Mouse (Mus musculus) liver, embryonic 14.5 days (tissue): ENCODE data around the gene Nmi. TPM values are rescaled to one million over a fixed set of nuclear protein-coding genes. Genes with fewer than 3 reads are reported as not detected.
A peak's percentile ranks its signal among the peaks of the same experiment; 100 is the strongest.

ENCODE experiments used
- ATAC-seq: fragments of 200-750 bp; cut with Nextera tagmentation; 2 replicates; pipeline ENCODE4 v1.8.0; 2017; ENCODE audit warnings: moderate number of reproducible peaks, mild to moderate bottlenecking, moderate library complexity; ENCODE audit not compliant: insufficient read depth
- DNase-seq, 3 experiments: peaks; one replicate each; pipeline ENCODE4 v3.0.0-alpha.2; 2012 to 2013; ENCODE audit warnings: low read depth in 3 of 3, low spot score in 3 of 3
- H3K27ac ChIP-seq: fragments of 300-500 bp; sonication (generic); 2 replicates; pipeline ENCODE4 v1.5.1; 2014; ENCODE audit warnings: moderate library complexity, mild to moderate bottlenecking, control low read depth, inconsistent platforms
- H3K27me3 ChIP-seq: fragments of 300-500 bp; sonication (generic); 2 replicates; pipeline ENCODE4 v1.6.1; 2014; ENCODE audit warnings: mild to moderate bottlenecking, low read length, moderate library complexity; ENCODE audit not compliant: control insufficient read depth, insufficient read depth
- H3K36me3 ChIP-seq: fragments of 300-500 bp; sonication (generic); replicated peaks from 2 replicates; pipeline ENCODE4 v1.6.1; 2014; ENCODE audit warnings: low read depth; ENCODE audit not compliant: control insufficient read depth, insufficient read depth
- H3K4me1 ChIP-seq, 2 experiments: fragments of 200-500 bp in 1 of 2; fragments of 300-500 bp in 1 of 2; sonication (generic) in 1 of 2; replicated peaks; 2 replicates each; pipeline ENCODE4 v1.6.1; 2012 to 2014; ENCODE audit warnings: antibody characterized with exemption in 1 of 2, inconsistent platforms in 1 of 2, low read length in 1 of 2; ENCODE audit not compliant: control insufficient read depth in 2 of 2, insufficient read depth in 2 of 2
- H3K4me2 ChIP-seq: fragments of 300-500 bp; sonication (generic); 2 replicates; pipeline ENCODE4 v1.6.1; 2014; ENCODE audit warnings: low read depth, mild to moderate bottlenecking, control low read depth, moderate library complexity
- H3K4me3 ChIP-seq, 2 experiments: fragments of 200-500 bp in 1 of 2; fragments of 300-500 bp in 1 of 2; sonication (generic) in 1 of 2; 2 replicates each; pipeline ENCODE4 v1.5.1; 2012 to 2014; ENCODE audit warnings: low read depth in 2 of 2, low read length in 2 of 2, mild to moderate bottlenecking in 2 of 2, control low read depth in 1 of 2, inconsistent platforms in 1 of 2, moderate library complexity in 1 of 2; ENCODE audit not compliant: insufficient read depth in 1 of 2
- H3K9ac ChIP-seq: fragments of 300-500 bp; sonication (generic); replicated peaks from 2 replicates; pipeline ENCODE4 v1.6.1; 2014; ENCODE audit warnings: mild to moderate bottlenecking, control low read depth, moderate library complexity
- H3K9me3 ChIP-seq: fragments of 300-500 bp; sonication (generic); 2 replicates; pipeline ENCODE4 v1.6.1; 2016; ENCODE audit warnings: low read length, mixed read lengths; ENCODE audit not compliant: control insufficient read depth
- CTCF ChIP-seq: IDR thresholded peaks from 2 replicates; pipeline ENCODE4 v1.5.1; 2016; ENCODE audit warnings: antibody characterized with exemption, low read depth, control low read depth
- EP300 ChIP-seq: IDR thresholded peaks from 2 replicates; pipeline ENCODE4 v1.6.1; 2016; ENCODE audit warnings: antibody characterized with exemption, low read depth
- WGBS: fragments of 180-500 bp; shearing (Covaris S2); extraction: QIAGEN DNeasy Blood & Tissue Kit; methylation state at CpG from one replicate; pipeline ENCODE4 v1.1.7; 2014; ENCODE audit not compliant: insufficient replicate concordance; 5-methylcytosine and 5-hydroxymethylcytosine counted together
- polyA plus RNA-seq, 2 experiments: library from polyadenylated mRNA; depleted of rRNA in 1 of 2; stranded (reverse) in 1 of 2; unstranded in 1 of 2; fragments of >200 nt; fragmentation: Nextera tagmentation in 1 of 2; extraction: Ambion mirVana in 1 of 2; gene quantifications; 2 replicates each; pipeline versions ENCODE4 v1.2.1 to v1.2.3; 2012 to 2014

Gene Nmi
- polyA plus RNA-seq, 2 experiments: 5.1 to 11.0 TPM

DNA sequence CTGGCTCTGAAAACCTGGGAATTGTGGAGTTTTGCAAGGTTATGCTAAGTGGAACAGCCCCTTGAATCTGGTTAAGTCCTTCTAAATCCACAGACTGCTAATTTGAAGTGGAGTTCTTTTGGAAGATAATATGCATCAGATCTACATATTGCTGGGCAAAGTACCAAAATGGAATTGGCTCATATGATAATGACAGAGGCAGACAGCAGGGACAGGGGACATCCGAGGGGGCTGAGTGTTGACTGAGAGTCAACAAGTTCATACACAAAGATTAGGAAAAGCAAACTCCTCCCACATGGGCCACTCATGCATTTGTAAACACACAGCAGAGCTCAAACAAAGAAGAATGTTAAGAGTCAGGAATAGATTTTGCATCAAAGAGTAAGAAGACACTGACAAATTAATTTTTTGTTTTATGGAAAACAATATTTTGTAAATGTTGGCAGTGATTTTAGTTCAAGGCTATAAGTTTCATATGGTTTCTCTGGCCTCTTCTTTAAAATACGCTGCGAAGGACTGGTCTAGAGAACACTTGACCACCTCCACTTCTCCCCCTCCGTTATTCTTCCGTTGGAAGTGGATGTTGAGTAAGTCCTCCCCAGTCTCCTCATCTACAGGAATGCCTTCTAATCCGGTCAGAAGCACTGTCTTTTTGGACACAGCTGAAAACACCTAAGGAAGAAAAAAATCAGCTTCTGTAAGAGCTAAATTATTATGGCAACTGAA, 25.0 kb downstream of the Nmi start:
- no peak for TF ChIP-seq EP300
- TF ChIP-seq CTCF: no peak
- WGBS: 65% methylated on average over 6 of the region's 6 CpGs
- ATAC-seq (no peak), DNase-seq (no peak)
- Histone ChIP-seq H3K27ac (no peak overlapping the region), H3K4me3 (no peak overlapping the region), H3K27me3 (no peaks in the 10 kb centered on the region), H3K36me3 (no peaks in the 10 kb centered on the region), H3K9me3 (no peaks in the 10 kb centered on the region), H3K4me2 (no peak overlapping the region), H3K4me1 (no peaks in the 10 kb centered on the region), H3K9ac (no peak overlapping the region)

- 51% methylated on average over 2 of the region's 2 CpGs for WGBS
- no peaks in the 10 kb centered on the region for H3K27me3 ChIP-seq
- no peak for TF ChIP-seq CTCF
- no peaks in the 10 kb centered on the region for H3K9me3 ChIP-seq
- DNase-seq (no peak), ATAC-seq (no peak)
- H3K4me3 ChIP-seq: no peak overlapping the region
- H3K4me1 ChIP-seq: peaks cover 4 to 12% of the 10 kb centered on the region in 2 experiments; a peak in 2 of 4 replicates
- no peak overlapping the region for H3K27ac ChIP-seq
- no peaks in the 10 kb centered on the region for H3K36me3 ChIP-seq
- no peak overlapping the region for H3K4me2 ChIP-seq
- H3K9ac ChIP-seq: no peak overlapping the region
Observed at GRCm38 (mm10) chr2:51945812-51946211, 27.5 kb downstream of the Nmi start.

GRCm38 (mm10) chr2:51941832-51942231, 31.5 kb downstream of the Nmi start:
- Histone ChIP-seq H3K9ac (no peak overlapping the region), H3K27ac (no peak overlapping the region; the same call in 1 of the 2 replicates), H3K9me3 (no peaks in the 10 kb centered on the region), H3K4me3 (no peak overlapping the region), H3K4me2 (peak overlapping the region; percentile 25), H3K36me3 (no peaks in the 10 kb centered on the region), H3K27me3 (no peaks in the 10 kb centered on the region), H3K4me1 (peaks cover 18 to 32% of the 10 kb centered on the region in 2 experiments)
- WGBS: 39% methylated on average over 7 of the region's 7 CpGs
- DNase-seq (peak in 2 of 3 experiments; percentile 31 to 33), ATAC-seq (peak; percentile 68)
- TF ChIP-seq EP300: peak; percentile 90
- TF ChIP-seq CTCF: no peak

- no peaks in the 10 kb centered on the region for H3K36me3 ChIP-seq
- peak; percentile 73 for TF ChIP-seq EP300
- TF ChIP-seq CTCF: no peak
- peak overlapping the region; percentile 31 for H3K4me2 ChIP-seq
- H3K9me3 ChIP-seq: no peaks in the 10 kb centered on the region
- ATAC-seq: peak; percentile 85
- no peaks in the 10 kb centered on the region for H3K27me3 ChIP-seq
- H3K27ac ChIP-seq: peak overlapping the region; percentile 60
- no peak overlapping the region for H3K9ac ChIP-seq
- 15% methylated on average over 3 of the region's 3 CpGs for WGBS
- H3K4me3 ChIP-seq: no peak overlapping the region
- H3K4me1 ChIP-seq: peaks cover 33 to 50% of the 10 kb centered on the region in 2 experiments
- DNase-seq: peak; percentile 26 to 57 (median 41)
Observed at GRCm38 (mm10) chr2:51938750-51939149, 34.5 kb downstream of the Nmi start.

DNA sequence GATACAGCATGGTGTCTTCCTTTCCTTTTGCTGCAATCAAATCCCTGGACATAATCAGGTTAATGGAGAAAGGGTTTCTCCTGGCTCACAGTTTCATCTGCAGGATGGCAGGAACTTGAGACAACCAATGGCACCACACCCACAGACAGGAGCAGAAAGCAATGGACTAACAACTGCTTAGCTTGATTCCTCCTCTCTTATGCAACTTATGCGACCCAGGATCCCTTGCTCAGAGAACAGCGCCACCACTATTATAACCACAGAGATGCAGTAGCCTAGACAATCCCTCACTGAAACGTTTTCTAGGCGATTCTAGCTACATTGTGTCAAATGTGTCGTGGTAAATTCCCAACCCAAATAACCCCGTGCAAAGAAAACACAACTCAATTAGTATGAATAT, 36.3 kb downstream of the Nmi start:
- ATAC-seq: no peak

More for the DNA sequence above, 36.3 kb downstream of the Nmi start:
- WGBS: 55% methylated on average over 6 of the region's 6 CpGs
- Histone ChIP-seq H3K36me3 (no peaks in the 10 kb centered on the region; the same call in 1 of the 2 replicates), H3K4me3 (no peak overlapping the region), H3K4me2 (0 out of 2 replicates have a peak overlapping the region, but pooled peaks have one; percentile 6), H3K27ac (peak overlapping the region; percentile 19; the same call in 1 of the 2 replicates), H3K27me3 (no peaks in the 10 kb centered on the region), H3K9me3 (no peaks in the 10 kb centered on the region), H3K4me1 (peaks cover 37 to 54% of the 10 kb centered on the region in 2 experiments), H3K9ac (no peak overlapping the region)
- DNase-seq: no peak
- TF ChIP-seq EP300 (no peak), CTCF (peak; percentile 32)
